Mouse (Mus musculus) myocyte (in vitro differentiated cells): ENCODE results near the gene Lgmn. TPM values are rescaled to one million over a fixed set of nuclear protein-coding genes. Genes with fewer than 3 reads are reported as not detected.

Experiments
- H3K27me3 ChIP-seq: one replicate; pipeline ENCODE4 v1.6.1; 2011; ENCODE audit not compliant: control insufficient read depth, insufficient read depth, insufficient read length
- H3K36me3 ChIP-seq: one replicate; pipeline ENCODE4 v1.6.1; 2011; ENCODE audit not compliant: control insufficient read depth, insufficient read depth
- H3K4me2 ChIP-seq: one replicate; pipeline ENCODE4 v1.6.1; 2011; ENCODE audit warnings: low read depth, control low read depth
- H3K4me3 ChIP-seq: one replicate; pipeline ENCODE4 v1.5.1; 2011; ENCODE audit warnings: mild to moderate bottlenecking, control low read depth, moderate library complexity
- H3K79me2 ChIP-seq: one replicate; pipeline ENCODE4 v1.6.1; 2011; ENCODE audit not compliant: control insufficient read depth, insufficient read depth
- H3ac ChIP-seq: one replicate; pipeline ENCODE4 v1.6.1; 2011; ENCODE audit not compliant: control insufficient read depth, insufficient read length
- CEBPB ChIP-seq: IDR thresholded peaks from 2 replicates; pipeline ENCODE4 v1.6.1; 2011; ENCODE audit warnings: mild to moderate bottlenecking, moderate library complexity; ENCODE audit not compliant: poor library complexity, insufficient read depth, severe bottlenecking
- E2F4 ChIP-seq: IDR thresholded peaks from one replicate; pipeline ENCODE4 v1.6.1; 2011; ENCODE audit warnings: mild to moderate bottlenecking, control low read depth, moderate library complexity; ENCODE audit not compliant: insufficient read depth
- MAX ChIP-seq: IDR thresholded peaks from one replicate; pipeline ENCODE4 v1.6.1; 2011; ENCODE audit warnings: low read depth, mild to moderate bottlenecking, control low read depth
- MYOD1 ChIP-seq, 3 experiments: IDR thresholded peaks; one replicate each; pipeline ENCODE4 v1.6.1; 2011; ENCODE audit warnings: control low read depth in 2 of 3, low read depth in 2 of 3, mild to moderate bottlenecking in 2 of 3, moderate library complexity in 1 of 3; ENCODE audit not compliant: insufficient read length in 2 of 3, control insufficient read depth in 1 of 3
- MYOG ChIP-seq, 3 experiments: IDR thresholded peaks; one replicate each; pipeline ENCODE4 v1.6.1; 2011; ENCODE audit warnings: control low read depth in 2 of 3, low read depth in 2 of 3, mild to moderate bottlenecking in 2 of 3; ENCODE audit not compliant: insufficient read length in 2 of 3, control insufficient read depth in 1 of 3, insufficient read depth in 1 of 3
- POLR2A ChIP-seq: IDR thresholded peaks from one replicate; pipeline ENCODE4 v1.6.1; 2011; ENCODE audit warnings: low read depth, mild to moderate bottlenecking, control low read depth, moderate library complexity; ENCODE audit not compliant: insufficient read length
- POLR2AphosphoS2 ChIP-seq: IDR thresholded peaks from one replicate; pipeline ENCODE4 v1.6.1; 2011; ENCODE audit warnings: low read depth, control low read depth; ENCODE audit not compliant: insufficient read length
- REST ChIP-seq: IDR thresholded peaks from one replicate; pipeline ENCODE4 v1.6.1; 2011; ENCODE audit warnings: mild to moderate bottlenecking, control low read depth, moderate library complexity; ENCODE audit not compliant: insufficient read depth, insufficient read length
- SRF ChIP-seq: IDR thresholded peaks from one replicate; pipeline ENCODE4 v1.6.1; 2011; ENCODE audit warnings: low read depth; ENCODE audit not compliant: control insufficient read depth, insufficient read length
- TCF12 ChIP-seq: IDR thresholded peaks from one replicate; pipeline ENCODE4 v1.6.1; 2011; ENCODE audit warnings: mild to moderate bottlenecking, control low read depth; ENCODE audit not compliant: poor library complexity, insufficient read depth, severe bottlenecking
- TCF3 ChIP-seq: IDR thresholded peaks from one replicate; pipeline ENCODE4 v1.6.1; 2011; ENCODE audit warnings: low read depth, control low read depth; ENCODE audit not compliant: insufficient read length
- USF1 ChIP-seq: IDR thresholded peaks from one replicate; pipeline ENCODE4 v1.6.1; 2011; ENCODE audit warnings: low read depth, mild to moderate bottlenecking, control low read depth, moderate library complexity
- polyA plus RNA-seq: library from polyadenylated mRNA; unstranded; fragments of >200 nt; fragmentation: generic; extraction: Trizol; gene quantifications from one replicate; pipeline ENCODE4 v1.2.1, GENCODE M21; 2012; ENCODE audit warnings: missing spikeins

Lgmn gene
- polyA plus RNA-seq, 1 experiment, result 93.7 TPM

DNA sequence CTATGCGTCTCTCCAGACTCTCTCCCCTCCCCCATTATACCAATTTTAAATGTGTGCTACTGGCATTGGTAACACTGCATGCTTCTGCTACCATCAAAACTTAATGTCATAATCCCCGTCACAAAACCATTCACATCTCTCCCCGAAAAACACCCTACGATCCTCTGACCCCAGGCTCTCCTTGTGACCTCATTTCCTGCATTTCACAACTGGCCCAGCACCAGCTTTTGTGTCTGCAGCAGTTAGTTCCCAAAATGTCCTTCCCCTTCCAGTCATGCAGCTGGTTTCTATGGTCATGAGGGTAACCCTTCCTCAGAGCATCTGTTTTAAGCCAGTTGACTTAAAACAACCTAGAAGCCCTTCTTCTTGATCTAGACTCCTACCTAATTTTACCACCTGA is 5.8 kb upstream of the Lgmn start:
- H3K4me3 ChIP-seq, result no peak overlapping the region
- H3K36me3 ChIP-seq, result no peaks in the 10 kb centered on the region
- no peaks in the 10 kb centered on the region for H3K27me3 ChIP-seq
- H3K79me2 ChIP-seq, result no peaks in the 10 kb centered on the region
- H3K4me2 ChIP-seq, result no peak overlapping the region
- TF ChIP-seq USF1 (no peak), POLR2AphosphoS2 (no peak), TCF12 (no peak), POLR2A (no peak), CEBPB (no peak), MYOD1 (IDR thresholded peaks at IDR 0.05; ENCODE audit: control insufficient read depth in 1 of 3, insufficient read length in 2 of 3, low read depth in 2 of 3) (no peak), REST (no peak), TCF3 (no peak), SRF (no peak), MYOG (IDR thresholded peaks at IDR 0.05; ENCODE audit: control insufficient read depth in 1 of 3, insufficient read depth in 1 of 3, insufficient read length in 2 of 3, low read depth in 2 of 3) (no peak), MAX (no peak), E2F4 (no peak)
- no peak overlapping the region for H3ac ChIP-seq

DNA sequence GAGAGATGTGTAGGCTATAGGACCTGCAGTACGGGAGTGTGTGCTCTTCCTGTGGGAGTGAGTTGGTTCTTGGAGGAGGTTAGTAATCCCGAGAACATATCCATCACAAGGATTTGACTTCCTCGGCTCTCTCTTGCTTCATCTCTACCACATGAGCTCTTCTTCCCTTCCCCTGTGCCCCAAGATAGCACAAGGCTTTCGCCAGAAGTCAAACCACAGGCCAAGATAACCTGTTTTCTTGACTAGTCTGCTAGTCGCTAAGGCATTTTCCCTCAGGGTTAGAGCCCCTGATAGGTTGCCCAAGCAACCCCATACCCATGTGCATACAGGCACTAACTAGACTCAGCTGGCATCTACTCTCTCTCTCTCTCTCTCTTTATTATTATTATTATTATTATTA is 4.1 kb upstream of the Lgmn start:
- H3K4me3 ChIP-seq, result no peak overlapping the region
- H3K4me2 ChIP-seq, result no peak overlapping the region
- no peaks in the 10 kb centered on the region for H3K27me3 ChIP-seq
- H3K36me3 ChIP-seq, result no peaks in the 10 kb centered on the region
- H3ac ChIP-seq, result no peak overlapping the region
- H3K79me2 ChIP-seq, result peaks cover 4% of the 10 kb centered on the region
- TF ChIP-seq TCF3, result no peak
- TF ChIP-seq MAX, result no peak
- no peak for TF ChIP-seq MYOG (IDR thresholded peaks at IDR 0.05; ENCODE audit: control insufficient read depth in 1 of 3, insufficient read depth in 1 of 3, insufficient read length in 2 of 3, low read depth in 2 of 3)
- no peak for TF ChIP-seq POLR2AphosphoS2

DNA sequence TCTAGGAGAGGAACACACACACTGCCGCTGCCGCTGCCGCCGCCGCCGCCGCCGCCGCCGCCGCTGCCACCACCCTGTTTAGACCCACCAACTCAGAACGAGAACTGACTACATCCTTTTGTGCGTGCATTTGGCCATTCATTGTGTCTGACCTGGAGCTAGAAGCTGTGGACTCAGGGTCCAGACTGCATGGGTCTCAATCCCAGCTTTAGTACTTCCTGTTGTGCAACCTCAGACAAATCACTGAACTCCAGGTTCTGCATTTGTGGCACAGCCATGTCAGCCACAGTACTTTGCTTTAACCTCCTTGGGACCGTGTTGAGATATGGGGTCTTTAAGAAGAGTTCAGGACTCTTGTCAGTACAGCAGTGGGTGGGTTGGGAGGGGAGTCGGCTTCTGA is 3.0 kb upstream of the Lgmn start:
- no peak overlapping the region for H3ac ChIP-seq
- H3K79me2 ChIP-seq, result peaks cover 13% of the 10 kb centered on the region
- no peaks in the 10 kb centered on the region for H3K27me3 ChIP-seq
- H3K36me3 ChIP-seq, result no peaks in the 10 kb centered on the region
- no peak overlapping the region for H3K4me3 ChIP-seq
- TF ChIP-seq SRF (no peak), REST (no peak), CEBPB (no peak), POLR2A (no peak), MYOG (IDR thresholded peaks at IDR 0.05; ENCODE audit: control insufficient read depth in 1 of 3, insufficient read depth in 1 of 3, insufficient read length in 2 of 3, low read depth in 2 of 3) (no peak), TCF12 (no peak), MYOD1 (IDR thresholded peaks at IDR 0.05; ENCODE audit: control insufficient read depth in 1 of 3, insufficient read length in 2 of 3, low read depth in 2 of 3) (no peak), E2F4 (no peak)
- H3K4me2 ChIP-seq, result no peak overlapping the region

DNA sequence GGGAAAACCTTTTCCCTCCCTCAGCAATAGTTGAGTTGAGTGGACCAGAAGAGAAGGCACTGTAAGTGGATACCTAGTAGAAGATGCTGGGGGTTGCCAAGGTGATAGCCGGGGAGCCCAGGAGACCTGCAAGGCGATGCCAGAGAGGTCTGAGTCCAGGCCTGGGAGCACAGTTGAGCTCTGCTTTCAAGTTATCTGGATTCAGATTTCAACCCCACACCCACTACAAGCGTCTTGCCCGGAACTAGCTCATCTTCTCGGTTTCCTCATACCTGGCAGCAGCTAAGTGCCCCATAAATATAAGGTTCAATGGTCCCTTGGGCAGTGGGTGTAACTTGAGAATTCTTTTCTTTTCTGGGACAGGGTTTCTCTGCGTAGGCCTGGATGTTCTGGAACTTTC is 1.5 kb upstream of the Lgmn start:
- TF ChIP-seq USF1, result no peak
- no peak for TF ChIP-seq POLR2A
- TF ChIP-seq SRF, result no peak
- no peak for TF ChIP-seq MYOD1 (IDR thresholded peaks at IDR 0.05; ENCODE audit: control insufficient read depth in 1 of 3, insufficient read length in 2 of 3, low read depth in 2 of 3)
- TF ChIP-seq TCF3, result no peak
- TF ChIP-seq TCF12, result no peak
- TF ChIP-seq MYOG (IDR thresholded peaks at IDR 0.05; ENCODE audit: control insufficient read depth in 1 of 3, insufficient read depth in 1 of 3, insufficient read length in 2 of 3, low read depth in 2 of 3), result no peak
- TF ChIP-seq POLR2AphosphoS2, result no peak
- TF ChIP-seq REST, result no peak
- no peak for TF ChIP-seq MAX
- no peak for TF ChIP-seq E2F4
- TF ChIP-seq CEBPB, result no peak
- Histone ChIP-seq H3K36me3 (no peaks in the 10 kb centered on the region), H3K27me3 (no peaks in the 10 kb centered on the region), H3K79me2 (peaks cover 28% of the 10 kb centered on the region), H3K4me3 (no peak overlapping the region), H3ac (no peak overlapping the region), H3K4me2 (no peak overlapping the region)

DNA sequence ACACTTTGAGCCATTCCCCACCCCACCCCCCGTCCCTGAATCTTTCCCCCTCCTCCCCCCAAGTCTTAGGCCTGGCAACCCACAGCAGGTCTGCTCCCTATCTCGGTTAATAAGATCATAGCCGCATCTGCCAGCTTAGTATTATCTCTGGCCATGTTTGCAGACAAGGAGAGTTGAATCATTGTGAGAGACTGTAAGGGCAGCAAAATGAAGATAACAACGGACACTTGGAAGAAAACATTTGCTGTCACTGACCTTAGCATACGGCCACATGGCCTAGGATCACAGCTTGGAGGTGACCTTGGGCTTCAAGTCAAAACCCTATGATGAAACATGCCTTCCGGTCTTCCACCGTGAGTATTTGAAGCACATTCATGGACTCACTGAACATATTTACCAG is 938 bp upstream of the Lgmn start:
- Histone ChIP-seq H3K79me2 (peaks cover 28% of the 10 kb centered on the region), H3K27me3 (no peaks in the 10 kb centered on the region), H3K4me3 (no peak overlapping the region), H3K36me3 (no peaks in the 10 kb centered on the region), H3ac (no peak overlapping the region), H3K4me2 (no peak overlapping the region)
- TF ChIP-seq MYOD1 (IDR thresholded peaks at IDR 0.05; ENCODE audit: control insufficient read depth in 1 of 3, insufficient read length in 2 of 3, low read depth in 2 of 3) (no peak), MAX (no peak), TCF12 (no peak), SRF (no peak), MYOG (IDR thresholded peaks at IDR 0.05; ENCODE audit: control insufficient read depth in 1 of 3, insufficient read depth in 1 of 3, insufficient read length in 2 of 3, low read depth in 2 of 3) (no peak), CEBPB (no peak), TCF3 (no peak), REST (no peak), POLR2A (no peak), USF1 (no peak), POLR2AphosphoS2 (no peak), E2F4 (no peak)
